In genomic region chr11:118915888-118916287, GRCm38 (mm10) we compare ENCODE assay signal across 17 mouse cellular contexts. TPM values are rescaled to one million over a fixed set of nuclear protein-coding genes. Genes with fewer than 3 reads are reported as not detected.
DNase-seq lines count a peak whose midpoint lies in the region; ATAC-seq and TF ChIP-seq lines count a peak whose summit lies in the region.
"Had no signal": no experiment of that assay in that cellular context is flagged by ENCODE, and none has a peak within 500 bp of the region (broad histone marks: within the 10 kb centered on the region; RNA-seq: fewer than 3 reads in every experiment).

No protein-coding gene starts in this region.

- no peak overlapping the region for H3K4me3 ChIP-seq in layer of hippocampus, adult 2 months
- H3K4me3 ChIP-seq in forebrain, embryonic 11.5 days (ENCODE audit: low read depth, low read length): no peak overlapping the region
- H3K4me3 ChIP-seq in hindbrain, embryonic 13.5 days: no peak overlapping the region
- no peak overlapping the region for H3K4me3 ChIP-seq in midbrain, embryonic 15.5 days
- H3K4me3 ChIP-seq: embryonic facial prominence, embryonic 12.5 days; heart, embryonic 10.5 days; liver, embryonic 12.5 days had no signal

- no peak for TF ChIP-seq CTCF in layer of hippocampus, adult 2 months (conservative IDR thresholded peaks at IDR 0.05)

- no peaks in the 10 kb centered on the region for H3K9me3 ChIP-seq in forebrain, embryonic 11.5 days (ENCODE audit: control insufficient read depth, low read length)
- H3K9me3 ChIP-seq in hindbrain, embryonic 13.5 days: no peaks in the 10 kb centered on the region
- H3K9me3 ChIP-seq in midbrain, embryonic 15.5 days: no peaks in the 10 kb centered on the region
- H3K9me3 ChIP-seq: embryonic facial prominence, embryonic 12.5 days; heart, embryonic 10.5 days; liver, embryonic 12.5 days had no signal

- H3K27me3 ChIP-seq in forebrain, embryonic 11.5 days (ENCODE audit: control insufficient read depth, insufficient read depth, low read length): no peaks in the 10 kb centered on the region
- H3K27me3 ChIP-seq in hindbrain, embryonic 13.5 days: no peaks in the 10 kb centered on the region
- H3K27me3 ChIP-seq in midbrain, embryonic 15.5 days (replicated peaks): no peaks in the 10 kb centered on the region

- H3K27ac ChIP-seq in layer of hippocampus, adult 2 months: peak overlapping the region; percentile 92
- peak overlapping the region; percentile 57; the same call in 1 of the 2 replicates for H3K27ac ChIP-seq in forebrain, embryonic 11.5 days (ENCODE audit: low read depth, low read length)
- peak overlapping the region; percentile 90 for H3K27ac ChIP-seq in hindbrain, embryonic 13.5 days
- peak overlapping the region; percentile 79 for H3K27ac ChIP-seq in midbrain, embryonic 15.5 days
- H3K27ac ChIP-seq: embryonic facial prominence, embryonic 12.5 days; heart, embryonic 10.5 days; liver, embryonic 12.5 days had no signal

- DNase-seq in layer of hippocampus, adult 2 months (ENCODE audit: low spot score in 2 of 2): no peak
- no peak for DNase-seq in layer of hippocampus, postnatal 25 days (ENCODE audit: extremely low spot score in 1 of 2, low spot score in 1 of 2)
- DNase-seq in forebrain, embryonic 11.5 days (ENCODE audit: low spot score): no peak
- no peak for DNase-seq in lung, postnatal 10 days
- DNase-seq in thymus, adult 18-20 months: no peak
- DNase-seq: gastrocnemius, postnatal 25 days; heart, postnatal 36 days; kidney, adult 8-10 months; thymus, postnatal 25 days had no signal

- H3K9ac ChIP-seq in forebrain, embryonic 11.5 days (ENCODE audit: low read length): no peak overlapping the region; the same call in 1 of the 2 replicates
- no peak overlapping the region for H3K9ac ChIP-seq in hindbrain, embryonic 13.5 days
- H3K9ac ChIP-seq in midbrain, embryonic 15.5 days: no peak overlapping the region
- H3K9ac ChIP-seq: embryonic facial prominence, embryonic 12.5 days; liver, embryonic 12.5 days had no signal

- no peaks in the 10 kb centered on the region for H3K36me3 ChIP-seq in forebrain, embryonic 11.5 days (ENCODE audit: control insufficient read depth, insufficient read depth, low read length)
- no peaks in the 10 kb centered on the region for H3K36me3 ChIP-seq in hindbrain, embryonic 13.5 days
- H3K36me3 ChIP-seq in midbrain, embryonic 15.5 days (replicated peaks): no peaks in the 10 kb centered on the region
- H3K36me3 ChIP-seq: embryonic facial prominence, embryonic 12.5 days; heart, embryonic 10.5 days; liver, embryonic 12.5 days had no signal

- WGBS in forebrain, embryonic 11.5 days: 65% methylated on average over 2 of the region's 2 CpGs
- 25% methylated on average over 2 of the region's 2 CpGs for WGBS in hindbrain, embryonic 13.5 days
- 0% methylated on average over 2 of the region's 2 CpGs for WGBS in midbrain, embryonic 15.5 days

- H3K4me1 ChIP-seq in forebrain, embryonic 11.5 days (replicated peaks; ENCODE audit: control insufficient read depth, insufficient read depth, low read length): peaks cover 12% of the 10 kb centered on the region
- peaks cover 44% of the 10 kb centered on the region for H3K4me1 ChIP-seq in hindbrain, embryonic 13.5 days (replicated peaks)
- peaks cover 25% of the 10 kb centered on the region for H3K4me1 ChIP-seq in midbrain, embryonic 15.5 days
- H3K4me1 ChIP-seq: liver, embryonic 12.5 days had no signal

- no peak overlapping the region for H3K4me2 ChIP-seq in forebrain, embryonic 11.5 days (ENCODE audit: low read depth, low read length, severe bottlenecking)
- 0 out of 2 replicates have a peak overlapping the region, but pooled peaks have one; percentile 29 for H3K4me2 ChIP-seq in hindbrain, embryonic 13.5 days
- no peak overlapping the region for H3K4me2 ChIP-seq in midbrain, embryonic 15.5 days
- H3K4me2 ChIP-seq: liver, embryonic 12.5 days had no signal

- no peak for ATAC-seq in forebrain, embryonic 11.5 days (replicated peaks; ENCODE audit: low FRiP score)
- no peak for ATAC-seq in hindbrain, embryonic 13.5 days (ENCODE audit: low FRiP score)
- no peak for ATAC-seq in midbrain, embryonic 15.5 days (replicated peaks)
- ATAC-seq in activated CD4-positive, CD25-positive, alpha-beta regulatory T cell, adult 4 months: no peak
- ATAC-seq: liver, embryonic 12.5 days; lung, postnatal 0 days; Patski had no signal

RNA-seq across cellular contexts. Expression of gene Rbfox3, which starts 4.5 kb away (rescaled TPM):
- 100 to 1,000 TPM; 276 to 303 TPM for total RNA-seq in layer of hippocampus, adult 2 months (2021)
- 100 to 1,000 TPM; 266 to 285 TPM for total RNA-seq in layer of hippocampus, postnatal 25 days (2021)
- polyA plus RNA-seq in forebrain, embryonic 11.5 days (2014; fragmentation: Nextera tagmentation; extraction: Ambion mirVana): 6.9 and 8.8 TPM in 2 replicates
- 54.3 and 55.2 TPM in 2 replicates for polyA plus RNA-seq in hindbrain, embryonic 13.5 days (2015; fragmentation: Nextera tagmentation; extraction: Ambion mirVana)
- polyA plus RNA-seq in midbrain, embryonic 15.5 days (2015; fragmentation: Nextera tagmentation; extraction: Ambion mirVana): 53.5 and 54.2 TPM in 2 replicates
- polyA plus RNA-seq in activated CD4-positive, CD25-positive, alpha-beta regulatory T cell, adult 4 months (2017; shearing (Covaris generic)): under 1 TPM in 1 of 2 experiments, not detected in 1; 0.11 TPM
- polyA plus RNA-seq: Patski had no signal
